Mouse (Mus musculus): ENCODE data around the gene C1qtnf5. TPM values are rescaled to one million over a fixed set of nuclear protein-coding genes. Genes with fewer than 3 reads are reported as not detected.

C1qtnf5 gene
- polyA plus RNA-seq, 1 experiment, result 7.0 TPM

DNA sequence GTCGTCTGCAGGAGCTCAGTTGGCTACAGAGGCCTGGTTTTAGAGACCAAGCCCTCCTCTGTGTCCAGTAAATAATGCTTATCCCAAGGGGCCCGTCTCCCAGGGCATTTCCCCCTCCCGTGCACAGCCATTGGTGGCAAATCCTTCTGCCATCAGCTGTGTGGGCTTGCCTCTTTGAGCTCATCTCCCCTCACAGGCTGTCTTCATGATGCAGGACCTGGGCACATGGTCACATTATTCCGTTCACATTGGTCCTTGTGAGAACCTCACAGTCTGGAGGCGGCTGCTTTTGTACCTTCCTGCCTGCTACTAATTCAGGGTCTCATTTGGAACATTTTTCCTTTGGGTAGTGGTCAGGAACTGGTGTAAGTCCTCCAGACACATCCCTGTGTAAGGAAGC lies 34.9 kb downstream of the C1qtnf5 start:
- no peak overlapping the region for H3K27ac ChIP-seq (ENCODE audit: insufficient read depth, low read depth, low read length)
- 73% methylated on average over 5 of the region's 5 CpGs for WGBS

GRCm38 (mm10) chr9:44143421-44143820 lies 36.4 kb downstream of the C1qtnf5 start:
- Histone ChIP-seq H3K27me3 (ENCODE audit: control insufficient read depth, insufficient read depth, low read length) (no peaks in the 10 kb centered on the region), H3K4me1 (ENCODE audit: control insufficient read depth, insufficient read depth, insufficient read length, low read length) (no peaks in the 10 kb centered on the region), H3K36me3 (ENCODE audit: control insufficient read depth, insufficient read depth, low read length) (peaks cover 37% of the 10 kb centered on the region), H3K27ac (ENCODE audit: insufficient read depth, low read depth, low read length) (no peak overlapping the region), H3K4me3 (ENCODE audit: low read depth, low read length) (no peak overlapping the region)
- 86% methylated on average over 5 of the region's 5 CpGs for WGBS
- no peak for TF ChIP-seq CTCF (IDR thresholded peaks at IDR 0.05; ENCODE audit: extremely low read depth, insufficient read length, insufficient replicate concordance, low read depth, low read length)
- no peak for TF ChIP-seq POLR2A (IDR thresholded peaks at IDR 0.05; ENCODE audit: low read depth, low read length)

More for the DNA sequence above, 34.9 kb downstream of the C1qtnf5 start:
- no peak overlapping the region for H3K4me3 ChIP-seq (ENCODE audit: low read depth, low read length)
- peaks cover 33% of the 10 kb centered on the region for H3K36me3 ChIP-seq (ENCODE audit: control insufficient read depth, insufficient read depth, low read length)
- no peaks in the 10 kb centered on the region for H3K27me3 ChIP-seq (ENCODE audit: control insufficient read depth, insufficient read depth, low read length)
- TF ChIP-seq POLR2A (IDR thresholded peaks at IDR 0.05; ENCODE audit: low read depth, low read length), result no peak
- no peak for TF ChIP-seq CTCF (IDR thresholded peaks at IDR 0.05; ENCODE audit: extremely low read depth, insufficient read length, insufficient replicate concordance, low read depth, low read length)
- H3K4me1 ChIP-seq (ENCODE audit: control insufficient read depth, insufficient read depth, insufficient read length, low read length), result no peaks in the 10 kb centered on the region

GRCm38 (mm10) chr9:44144023-44144717 lies 37.1 kb downstream of the C1qtnf5 start:
- H3K36me3 ChIP-seq (ENCODE audit: control insufficient read depth, insufficient read depth, low read length), result peaks cover 40% of the 10 kb centered on the region

DNA sequence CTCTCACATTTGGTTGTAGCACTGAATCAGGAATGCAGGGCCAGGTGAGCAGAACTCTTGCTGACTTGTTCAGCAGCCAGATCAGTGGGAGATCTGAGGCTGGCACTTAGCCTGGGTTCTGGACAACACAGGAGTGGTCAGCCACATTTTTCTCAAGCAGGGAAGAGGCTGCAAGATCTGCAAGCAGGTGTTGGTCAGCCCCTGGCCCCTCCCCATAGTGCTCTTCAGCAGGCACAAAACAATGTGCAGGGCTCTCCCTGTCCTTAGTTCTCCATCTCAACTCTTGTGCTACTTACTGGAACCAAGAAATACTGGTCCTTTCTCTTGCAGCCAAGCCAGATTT lies 37.6 kb downstream of the C1qtnf5 start:
- TF ChIP-seq CTCF (IDR thresholded peaks at IDR 0.05; ENCODE audit: extremely low read depth, insufficient read length, insufficient replicate concordance, low read depth, low read length) (no peak), POLR2A (IDR thresholded peaks at IDR 0.05; ENCODE audit: low read depth, low read length) (no peak)
- H3K27ac ChIP-seq (ENCODE audit: insufficient read depth, low read depth, low read length), result 0 out of 2 replicates have a peak overlapping the region, but pooled peaks have one; percentile 26
- peaks cover 45% of the 10 kb centered on the region for H3K36me3 ChIP-seq (ENCODE audit: control insufficient read depth, insufficient read depth, low read length)
- no peaks in the 10 kb centered on the region for H3K27me3 ChIP-seq (ENCODE audit: control insufficient read depth, insufficient read depth, low read length)
- H3K4me3 ChIP-seq (ENCODE audit: low read depth, low read length), result no peak overlapping the region
- H3K4me1 ChIP-seq (ENCODE audit: control insufficient read depth, insufficient read depth, insufficient read length, low read length), result no peaks in the 10 kb centered on the region

More at GRCm38 (mm10) chr9:44144023-44144717, 37.1 kb downstream of the C1qtnf5 start:
- TF ChIP-seq CTCF (IDR thresholded peaks at IDR 0.05; ENCODE audit: extremely low read depth, insufficient read length, insufficient replicate concordance, low read depth, low read length) (no peak), POLR2A (IDR thresholded peaks at IDR 0.05; ENCODE audit: low read depth, low read length) (no peak)
- no peak overlapping the region for H3K4me3 ChIP-seq (ENCODE audit: low read depth, low read length)
- WGBS, result 48% methylated on average over 7 of the region's 8 CpGs
- H3K4me1 ChIP-seq (ENCODE audit: control insufficient read depth, insufficient read depth, insufficient read length, low read length), result no peaks in the 10 kb centered on the region
- H3K27ac ChIP-seq (ENCODE audit: insufficient read depth, low read depth, low read length), result no peak overlapping the region
- no peaks in the 10 kb centered on the region for H3K27me3 ChIP-seq (ENCODE audit: control insufficient read depth, insufficient read depth, low read length)

GRCm38 (mm10) chr9:44147290-44147689 lies 40.2 kb downstream of the C1qtnf5 start:
- Histone ChIP-seq H3K4me3 (ENCODE audit: low read depth, low read length) (no peak overlapping the region), H3K4me1 (ENCODE audit: control insufficient read depth, insufficient read depth, insufficient read length, low read length) (no peaks in the 10 kb centered on the region), H3K27me3 (ENCODE audit: control insufficient read depth, insufficient read depth, low read length) (no peaks in the 10 kb centered on the region), H3K27ac (ENCODE audit: insufficient read depth, low read depth, low read length) (no peak overlapping the region), H3K36me3 (ENCODE audit: control insufficient read depth, insufficient read depth, low read length) (peaks cover 62% of the 10 kb centered on the region)
- TF ChIP-seq POLR2A (IDR thresholded peaks at IDR 0.05; ENCODE audit: low read depth, low read length), result no peak
- TF ChIP-seq CTCF (IDR thresholded peaks at IDR 0.05; ENCODE audit: extremely low read depth, insufficient read length, insufficient replicate concordance, low read depth, low read length), result no peak
- WGBS, result 58% methylated on average over 3 of the region's 3 CpGs

Other genes starting within 250 kb of the C1qtnf5 start
- 17.0 and 20.7 TPM in 2 replicates for gene Thy1, start 63.9 kb upstream of the C1qtnf5 start, polyA plus RNA-seq (2012; rRNA removed)
- 12.0 and 17.7 TPM in 2 replicates for gene Usp2, start 40.2 kb upstream of the C1qtnf5 start, polyA plus RNA-seq (2012; rRNA removed)
- 0.04 TPM in 2 replicates for gene Mfrp, start 5.5 kb upstream of the C1qtnf5 start, polyA plus RNA-seq (2012; rRNA removed)
- not detected in 2 replicates for gene Gm49380, start 6.3 kb downstream of the C1qtnf5 start, polyA plus RNA-seq (2012; rRNA removed)
- 16.9 and 26.4 TPM in 2 replicates for gene Rnf26, start 6.3 kb downstream of the C1qtnf5 start, polyA plus RNA-seq (2012; rRNA removed)
- 14.2 and 14.3 TPM in 2 replicates for gene Mcam, start 27.2 kb downstream of the C1qtnf5 start, polyA plus RNA-seq (2012; rRNA removed)
- gene Cbl, start 126.8 kb downstream of the C1qtnf5 start, polyA plus RNA-seq (2012; rRNA removed), result 2.9 and 6.9 TPM in 2 replicates
- not detected in 2 replicates for gene Ccdc153, start 133.4 kb downstream of the C1qtnf5 start, polyA plus RNA-seq (2012; rRNA removed)
- gene Pdzd3, start 144.2 kb downstream of the C1qtnf5 start, polyA plus RNA-seq (2012; rRNA removed), result 9.9 and 23.6 TPM in 2 replicates
- 3.1 and 7.5 TPM in 2 replicates for gene Nlrx1, start 161.4 kb downstream of the C1qtnf5 start, polyA plus RNA-seq (2012; rRNA removed)
- 1.3 and 2.0 TPM in 2 replicates for gene Abcg4, start 181.4 kb downstream of the C1qtnf5 start, polyA plus RNA-seq (2012; rRNA removed)
- 20.6 and 20.8 TPM in 2 replicates for gene Hinfp, start 198.4 kb downstream of the C1qtnf5 start, polyA plus RNA-seq (2012; rRNA removed)
- 113 and 257 TPM in 2 replicates for gene C2cd2l, start 213.0 kb downstream of the C1qtnf5 start, polyA plus RNA-seq (2012; rRNA removed)
- gene Dpagt1, start 218.8 kb downstream of the C1qtnf5 start, polyA plus RNA-seq (2012; rRNA removed), result 27.7 and 47.4 TPM in 2 replicates
- 180 and 255 TPM in 2 replicates for gene H2afx, start 227.4 kb downstream of the C1qtnf5 start, polyA plus RNA-seq (2012; rRNA removed)
- 37.0 and 44.0 TPM in 2 replicates for gene Hmbs, start 237.0 kb downstream of the C1qtnf5 start, polyA plus RNA-seq (2012; rRNA removed)

Measured in small intestine, adult 2 months (tissue).